Mouse (Mus musculus) C2C12 (cell line): ENCODE measurements around the gene Mcat.

Experiments used
- CEBPB ChIP-seq: IDR thresholded peaks from one replicate; pipeline ENCODE4 v1.6.1; 2011; ENCODE audit warnings: low read depth, mild to moderate bottlenecking, control low read depth, moderate library complexity
- CTCF ChIP-seq: IDR thresholded peaks from one replicate; pipeline ENCODE4 v1.5.1; 2011; ENCODE audit not compliant: control insufficient read depth, insufficient read depth, insufficient read length
- MAX ChIP-seq: IDR thresholded peaks from one replicate; pipeline ENCODE4 v1.6.1; 2011; ENCODE audit warnings: mild to moderate bottlenecking, control low read depth

GRCm38 (mm10) chr15:83582931-83583330 lies 19.3 kb upstream of the Mcat start:
- no peak for TF ChIP-seq CTCF
- no peak for TF ChIP-seq MAX
- no peak for TF ChIP-seq CEBPB
